Mouse (Mus musculus): ENCODE results near the gene Panx3. TPM values are rescaled to one million over a fixed set of nuclear protein-coding genes. Genes with fewer than 3 reads are reported as not detected.

Panx3 gene
- polyA plus RNA-seq, 1 experiment from 2014 or later, result not detected

Other genes with a start within 250 kb of the Panx3 start
- gene Robo3, start 236.0 kb downstream of the Panx3 start, polyA plus RNA-seq (2016; fragmentation: Nextera tagmentation; extraction: Ambion mirVana), result 124 and 127 TPM in 2 replicates
- 49.2 and 49.4 TPM in 2 replicates for gene Msantd2, start 179.9 kb downstream of the Panx3 start, polyA plus RNA-seq (2016; fragmentation: Nextera tagmentation; extraction: Ambion mirVana)
- gene Esam, start 141.2 kb downstream of the Panx3 start, polyA plus RNA-seq (2016; fragmentation: Nextera tagmentation; extraction: Ambion mirVana), result 37.7 and 38.2 TPM in 2 replicates
- 0.58 and 1.3 TPM in 2 replicates for gene Vsig2, start 130.0 kb downstream of the Panx3 start, polyA plus RNA-seq (2016; fragmentation: Nextera tagmentation; extraction: Ambion mirVana)
- 7.0 and 10.3 TPM in 2 replicates for gene Nrgn, start 116.3 kb downstream of the Panx3 start, polyA plus RNA-seq (2016; fragmentation: Nextera tagmentation; extraction: Ambion mirVana)
- gene Siae, start 113.5 kb downstream of the Panx3 start, polyA plus RNA-seq (2016; fragmentation: Nextera tagmentation; extraction: Ambion mirVana), result 8.8 and 10.5 TPM in 2 replicates
- gene Spa17, start 55.5 kb downstream of the Panx3 start, polyA plus RNA-seq (2016; fragmentation: Nextera tagmentation; extraction: Ambion mirVana), result 14.0 and 17.0 TPM in 2 replicates
- gene Tbrg1, start 11.9 kb downstream of the Panx3 start, polyA plus RNA-seq (2016; fragmentation: Nextera tagmentation; extraction: Ambion mirVana), result 114 and 115 TPM in 2 replicates
- not detected in 2 replicates for gene Olfr160, start 47.0 kb upstream of the Panx3 start, polyA plus RNA-seq (2016; fragmentation: Nextera tagmentation; extraction: Ambion mirVana)
- gene Olfr874, start 75.9 kb upstream of the Panx3 start, polyA plus RNA-seq (2016; fragmentation: Nextera tagmentation; extraction: Ambion mirVana), result not detected in 2 replicates
- gene Olfr875, start 102.6 kb upstream of the Panx3 start, polyA plus RNA-seq (2016; fragmentation: Nextera tagmentation; extraction: Ambion mirVana), result not detected in 2 replicates
- gene Olfr876, start 133.8 kb upstream of the Panx3 start, polyA plus RNA-seq (2016; fragmentation: Nextera tagmentation; extraction: Ambion mirVana), result not detected in 2 replicates
- gene Olfr877, start 185.0 kb upstream of the Panx3 start, polyA plus RNA-seq (2016; fragmentation: Nextera tagmentation; extraction: Ambion mirVana), result not detected in 2 replicates
- gene Olfr145, start 227.5 kb upstream of the Panx3 start, polyA plus RNA-seq (2016; fragmentation: Nextera tagmentation; extraction: Ambion mirVana), result not detected in 2 replicates
- gene Olfr878, start 248.6 kb upstream of the Panx3 start, polyA plus RNA-seq (2016; fragmentation: Nextera tagmentation; extraction: Ambion mirVana), result not detected in 2 replicates

Measured in neural tube, embryonic 12.5 days (tissue).